Mouse (Mus musculus) ovary, postnatal 14 days (tissue): ENCODE results near the gene Zfp606.

Experiments used
- DNase-seq: peaks from one replicate; pipeline ENCODE4 v3.0.0; 2022; ENCODE audit warnings: low spot score

Gene Zfp606

GRCm38 (mm10) chr7:12478158-12479008 lies at the start of gene Zfp606:
Zfp606 (plus strand) TSS chr7:12478293.
- DNase-seq, result peak; percentile 70

- no peak for DNase-seq
Observed at GRCm38 (mm10) chr7:12479009-12479346, 885 bp downstream of the Zfp606 start.

GRCm38 (mm10) chr7:12479525-12479924 lies 1.4 kb downstream of the Zfp606 start:
- DNase-seq, result no peak

GRCm38 (mm10) chr7:12483771-12484170 lies 5.7 kb downstream of the Zfp606 start:
- DNase-seq, result no peak

GRCm38 (mm10) chr7:12485956-12486355 lies 7.9 kb downstream of the Zfp606 start:
- DNase-seq, result no peak

GRCm38 (mm10) chr7:12486691-12487090 lies 8.6 kb downstream of the Zfp606 start:
- no peak for DNase-seq

- no peak for DNase-seq
Observed at GRCm38 (mm10) chr7:12510913-12511312, 32.8 kb downstream of the Zfp606 start.

- no peak for DNase-seq
Observed at GRCm38 (mm10) chr7:12512217-12512616, 34.1 kb downstream of the Zfp606 start, which contains the start of gene 2900092C05Rik. 2900092C05Rik (plus strand) TSS chr7:12512517.
